Mouse (Mus musculus) urinary bladder, postnatal 25 days (tissue): ENCODE results near the gene Lypd6.
A peak's percentile ranks its signal among the peaks of the same experiment; 100 is the strongest.

Experiments
- DNase-seq: peaks from one replicate; pipeline ENCODE4 v3.0.0; 2022; ENCODE audit warnings: low spot score

The Lypd6 gene

DNA sequence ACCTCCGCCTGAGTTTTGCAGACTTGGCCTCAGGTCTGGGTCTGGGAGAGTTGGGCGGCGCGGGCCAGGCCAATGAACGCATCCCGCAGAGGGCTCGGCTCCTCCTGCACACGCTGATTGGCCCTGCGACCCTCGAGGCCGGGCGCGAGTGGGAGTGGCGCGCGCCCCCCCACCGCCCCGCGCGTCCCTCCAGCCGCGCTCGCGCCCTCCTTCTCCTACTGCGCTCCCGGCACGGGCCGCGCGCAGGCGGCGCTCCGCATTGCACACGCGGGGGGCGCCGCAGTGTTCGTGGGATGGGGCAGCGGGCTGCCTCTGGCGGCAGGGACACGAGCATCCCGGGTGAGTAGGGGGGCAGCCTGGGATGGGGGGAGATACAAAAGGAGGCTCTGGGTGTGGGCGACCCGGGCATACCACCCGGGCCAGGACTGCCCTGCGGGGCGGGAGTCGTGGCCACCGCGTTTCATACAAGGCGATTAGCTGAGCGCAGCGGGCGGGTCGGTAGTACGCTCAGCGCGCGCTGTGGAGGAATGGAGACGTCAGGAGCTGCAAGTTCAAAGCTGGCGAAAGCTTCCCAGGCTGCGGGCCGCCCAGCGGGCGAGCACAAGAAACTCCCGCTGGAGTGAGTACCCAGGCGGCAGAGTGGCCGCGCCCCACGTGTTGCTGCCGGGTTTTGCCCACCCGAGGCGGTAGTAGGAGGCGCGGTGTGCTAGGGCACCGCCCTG lies at the start of gene Lypd6:
Gene Lypd6 (plus strand): TSS at position 184 of the 722 bp plus-strand sequence.
- DNase-seq, result peak; percentile 41

DNA sequence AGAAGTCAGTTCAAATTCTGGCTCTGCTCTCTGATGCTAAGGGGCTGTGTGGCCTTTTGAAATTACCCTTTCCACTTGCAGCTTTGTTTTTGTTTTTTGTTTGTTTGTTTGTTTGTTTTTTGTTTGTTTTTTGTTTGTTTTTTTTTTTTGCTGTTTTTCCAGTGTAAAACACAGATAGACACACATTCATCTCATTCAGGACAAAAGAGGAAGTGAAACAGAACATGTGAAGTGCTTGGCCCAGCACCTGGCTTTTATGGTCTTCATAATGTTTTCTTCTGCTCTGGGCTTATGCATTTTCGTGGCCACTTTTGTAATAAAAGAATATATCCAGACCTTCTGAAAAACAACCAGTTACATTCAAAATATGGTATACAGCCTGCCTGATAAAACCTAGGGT lies 46.8 kb upstream of the Lypd6 start:
- DNase-seq, result no peak

DNA sequence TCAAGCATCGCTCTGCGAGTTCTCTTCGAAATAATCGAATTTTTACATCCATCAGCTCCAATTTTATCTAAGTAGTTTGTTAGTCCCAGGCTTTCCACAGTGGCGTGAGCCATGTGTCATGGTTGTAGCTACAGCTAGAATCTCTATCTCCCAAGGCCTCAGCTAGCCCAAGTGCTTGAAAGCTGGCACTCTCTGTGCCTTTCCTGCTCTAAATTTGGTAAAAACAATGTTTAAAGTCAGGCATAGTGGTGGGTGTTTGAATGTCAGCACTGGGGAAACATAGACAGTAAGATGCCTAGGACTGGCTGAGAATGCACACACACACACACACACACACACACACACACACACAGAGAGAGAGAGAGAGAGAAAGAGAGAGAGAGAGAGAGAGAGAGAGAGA lies 40.7 kb upstream of the Lypd6 start:
- DNase-seq, result no peak

DNA sequence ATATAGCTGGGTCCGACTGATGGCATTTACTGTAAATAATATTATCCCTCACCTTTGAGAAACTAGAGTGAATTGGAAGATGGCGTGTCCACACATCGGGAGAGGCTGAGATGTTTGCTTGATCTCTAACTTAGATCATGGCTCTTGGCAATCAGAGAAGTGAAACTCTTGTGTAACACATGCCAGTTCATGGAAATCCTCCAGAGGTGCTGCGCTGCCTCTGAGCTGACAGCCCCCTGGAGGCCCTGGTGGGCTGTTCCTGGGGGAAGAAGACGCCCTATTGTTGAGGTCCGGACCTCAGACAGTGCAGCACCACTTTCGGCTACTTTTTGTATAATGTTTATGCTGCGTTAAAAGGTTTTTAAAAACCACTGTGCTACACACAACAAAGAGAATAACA lies 37.3 kb upstream of the Lypd6 start:
- DNase-seq, result no peak

DNA sequence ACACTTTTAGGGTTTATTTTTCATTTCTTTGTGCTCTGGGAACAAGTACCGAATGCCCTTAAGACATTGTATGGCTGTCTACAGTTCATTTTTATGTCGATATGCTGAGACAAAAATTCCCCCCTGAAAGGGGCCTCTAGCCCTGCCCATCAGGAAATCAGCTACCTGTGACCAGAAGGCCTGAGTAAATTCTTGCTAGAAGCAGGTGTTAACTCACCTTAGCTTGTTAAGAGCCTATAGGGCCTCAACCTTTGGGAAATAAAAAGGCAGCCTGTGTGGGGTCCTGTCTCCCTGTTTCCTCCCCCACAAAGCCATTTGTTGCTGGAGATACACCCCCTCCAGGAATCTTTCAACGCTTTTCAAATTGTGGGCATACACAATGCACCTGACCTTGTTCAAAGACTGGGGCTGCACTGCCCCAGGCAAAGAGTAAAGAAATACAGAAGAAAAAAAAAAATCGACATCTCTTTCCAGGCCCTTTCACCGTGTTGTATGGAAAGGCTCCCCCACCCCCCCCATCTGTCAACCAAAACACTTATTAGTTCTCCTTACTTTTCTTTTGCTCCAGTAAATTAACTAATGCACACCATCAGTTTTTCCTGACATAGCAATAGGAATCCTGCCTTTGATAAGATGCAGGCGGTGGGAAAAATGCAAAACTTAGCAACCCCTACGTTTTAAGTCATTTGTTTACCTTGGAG lies 21.9 kb upstream of the Lypd6 start:
- no peak for DNase-seq

DNA sequence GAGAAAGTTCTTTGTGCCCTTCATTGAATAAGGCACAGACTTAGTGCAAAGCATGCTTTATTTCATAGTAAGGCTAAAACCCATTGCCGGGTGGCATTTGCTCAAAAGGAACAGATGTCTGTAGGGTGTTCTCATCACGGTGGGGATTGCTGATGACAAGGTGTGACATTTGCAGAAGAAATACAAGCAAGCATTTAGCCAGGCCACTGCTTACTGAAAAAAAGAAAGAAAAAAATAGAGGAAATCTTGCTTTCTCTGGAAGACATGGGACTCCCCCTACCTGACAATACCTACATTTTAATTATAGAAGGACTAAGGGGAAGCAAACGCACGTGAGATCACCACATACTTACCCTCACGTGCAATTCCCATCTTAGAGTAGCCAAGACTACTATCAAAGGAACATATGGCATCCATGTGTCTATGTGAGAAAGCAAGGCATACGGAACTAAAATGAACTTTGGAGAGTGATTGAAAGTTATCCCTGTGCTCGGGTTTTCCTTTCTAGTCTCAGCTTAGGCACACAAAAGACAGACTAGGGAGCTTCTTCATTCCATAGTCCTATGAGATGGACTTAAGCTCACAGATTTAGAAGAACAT lies 21.3 kb upstream of the Lypd6 start:
- DNase-seq, result no peak

DNA sequence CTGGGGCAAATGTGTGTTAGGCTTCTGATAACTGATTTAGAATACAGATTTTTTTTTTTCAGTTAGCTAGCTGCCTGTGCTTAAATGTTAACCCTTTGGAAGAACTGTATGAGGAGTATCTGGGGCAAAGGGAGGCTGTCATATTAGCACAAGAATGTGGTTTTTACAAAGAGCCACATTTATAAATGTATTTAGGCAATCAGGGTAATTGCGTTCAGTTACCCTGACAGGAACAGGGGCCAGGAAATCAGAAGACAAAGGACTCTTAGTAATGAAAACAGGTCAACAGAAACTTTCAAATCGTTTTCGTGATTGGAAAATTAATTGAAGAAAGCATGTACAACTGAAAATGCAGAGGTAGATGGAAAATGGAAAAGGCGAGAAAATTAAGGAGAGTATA lies 20.4 kb upstream of the Lypd6 start:
- DNase-seq, result no peak

DNA sequence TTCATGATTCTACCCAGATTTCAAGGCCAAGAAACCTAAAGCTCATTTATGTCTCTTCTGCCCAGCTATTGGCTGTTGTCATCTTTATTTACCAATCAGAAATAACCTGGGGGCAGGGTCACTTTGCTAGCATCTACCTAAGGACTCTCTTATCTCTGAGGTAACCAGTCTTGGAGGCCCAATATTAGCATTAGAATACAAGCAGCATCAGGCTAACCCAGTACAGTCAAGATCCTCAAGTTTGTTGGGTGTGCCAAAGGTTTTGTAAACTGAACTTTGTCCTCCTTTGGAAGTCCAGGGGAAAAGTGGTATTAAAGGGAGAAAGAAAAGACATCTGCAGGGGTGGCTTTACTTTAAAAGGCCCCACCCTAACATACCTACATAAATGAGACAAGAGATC lies 17.8 kb upstream of the Lypd6 start:
- DNase-seq, result no peak

DNA sequence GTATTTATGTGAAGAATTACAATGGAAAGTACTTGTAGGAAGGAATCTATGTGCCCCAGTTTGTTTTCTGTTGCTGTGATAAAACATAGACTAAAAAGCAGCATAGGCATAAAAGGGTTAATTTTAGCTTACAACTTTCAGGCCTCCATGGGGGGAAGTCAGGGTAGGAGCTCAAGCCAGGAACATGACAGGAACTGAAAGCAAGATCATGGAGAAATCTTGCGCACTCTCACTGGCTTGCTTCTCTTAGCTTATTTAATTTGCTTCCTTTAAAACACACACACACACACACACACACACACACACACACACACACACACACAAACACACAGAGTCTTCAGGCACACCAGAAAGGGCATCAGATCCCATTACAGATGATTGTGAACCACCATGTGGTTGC lies 12.3 kb upstream of the Lypd6 start:
- DNase-seq, result no peak

DNA sequence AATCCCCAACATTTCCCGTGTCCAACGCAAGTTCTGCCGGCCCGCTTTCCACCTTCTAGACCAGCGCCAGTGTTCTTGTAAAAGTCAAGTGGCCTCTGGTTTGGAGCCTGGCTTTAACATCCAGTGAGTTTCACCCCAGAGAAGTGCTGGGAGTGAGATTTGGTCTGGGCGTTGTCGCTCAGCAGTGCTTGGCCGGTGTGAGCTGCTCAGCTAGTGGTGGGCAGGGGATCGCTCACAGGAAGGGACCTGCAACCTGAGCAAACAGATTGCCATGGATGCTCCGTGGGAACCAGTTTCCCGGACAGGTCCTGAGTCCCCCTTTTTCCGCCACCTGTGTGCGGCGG lies 355 bp upstream of the Lypd6 start:
- no peak for DNase-seq

DNA sequence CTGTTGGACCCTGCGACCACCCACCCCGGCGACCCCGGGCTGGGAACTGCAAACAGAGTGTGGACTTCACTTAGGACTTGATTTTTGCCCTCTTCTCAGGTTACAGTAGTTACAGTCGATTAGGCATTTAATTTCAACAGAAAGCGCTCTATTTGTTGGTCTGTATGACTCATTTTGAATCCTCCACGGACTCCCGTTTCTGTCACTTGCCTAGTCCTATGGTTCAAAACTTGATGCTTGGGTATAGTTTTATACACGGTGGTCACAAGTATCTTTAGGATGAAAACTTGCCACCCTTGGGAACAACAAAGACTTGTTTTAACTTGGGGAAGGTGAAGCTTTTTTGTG lies 713 bp downstream of the Lypd6 start:
- DNase-seq, result no peak

DNA sequence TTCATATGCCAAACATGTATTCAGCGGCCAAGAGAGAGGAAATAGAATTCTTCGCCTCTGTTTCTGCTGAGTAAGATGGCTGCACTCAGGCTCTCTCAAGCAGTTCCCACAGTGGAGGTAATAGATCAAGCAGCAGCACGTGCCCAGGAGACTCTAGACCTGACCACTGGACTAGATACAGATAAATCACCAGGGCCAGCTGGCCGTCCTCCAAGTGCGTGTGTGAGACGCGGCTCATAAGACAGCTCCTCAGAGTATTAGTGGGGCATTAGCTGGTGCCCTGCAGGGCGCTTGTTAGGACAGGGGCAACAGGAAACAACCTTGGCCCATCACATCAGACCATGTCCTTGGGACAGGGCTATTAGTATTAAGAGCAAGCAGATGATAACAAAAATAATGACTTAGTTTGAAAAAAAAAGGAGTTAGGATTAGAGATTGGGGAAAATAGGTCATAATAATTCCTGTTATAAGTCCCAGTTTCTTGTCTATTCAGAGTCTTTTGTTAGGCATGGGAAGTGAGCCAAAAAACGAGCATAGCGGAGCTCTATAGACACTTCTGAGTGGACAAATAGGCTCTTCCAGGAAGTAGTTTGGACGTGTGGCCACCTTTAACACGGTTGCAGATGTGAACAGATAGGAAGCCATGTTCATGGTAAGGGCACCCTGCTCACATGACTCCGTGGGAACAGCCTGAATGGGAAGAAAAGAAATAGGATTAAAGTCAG lies 3.5 kb downstream of the Lypd6 start:
- DNase-seq, result no peak

DNA sequence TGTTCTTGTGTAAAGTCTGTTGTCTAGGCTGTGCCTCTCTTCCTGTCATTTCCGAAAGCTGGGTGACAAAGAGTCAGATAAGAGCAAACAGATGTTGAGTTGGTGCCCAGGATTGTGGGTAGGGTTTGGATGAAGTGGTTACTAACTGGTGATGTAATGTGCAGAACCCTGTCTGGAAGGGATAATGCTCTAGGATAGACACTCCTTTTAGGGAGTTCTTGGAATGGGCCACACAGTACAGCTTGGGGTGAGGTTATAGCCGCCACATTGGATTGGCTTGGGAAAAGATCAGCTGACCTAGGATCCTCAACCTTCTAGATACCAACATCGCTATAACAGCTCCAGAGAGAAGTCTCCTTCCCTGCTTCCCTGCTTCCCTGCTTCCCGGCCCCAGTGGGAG lies 5.9 kb downstream of the Lypd6 start:
- no peak for DNase-seq

DNA sequence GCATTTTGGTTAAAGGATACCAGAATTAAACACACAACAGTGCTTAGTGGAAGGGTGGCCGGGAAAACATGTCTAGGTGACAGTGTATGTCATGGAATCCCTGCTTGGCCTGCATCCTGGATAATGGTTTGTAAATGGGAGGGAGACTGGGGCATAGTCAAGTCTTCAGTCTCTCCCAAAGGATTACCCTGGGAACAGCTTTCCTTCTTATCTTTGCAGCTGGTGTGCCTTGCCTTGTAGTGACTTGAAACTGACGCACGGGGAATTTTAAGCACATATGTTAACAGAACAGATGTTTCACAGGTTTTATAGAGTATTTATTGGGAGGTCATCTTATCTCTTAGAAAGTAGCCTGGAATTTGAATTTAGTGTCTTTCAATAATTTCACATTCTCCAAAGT lies 18.5 kb downstream of the Lypd6 start:
- no peak for DNase-seq

DNA sequence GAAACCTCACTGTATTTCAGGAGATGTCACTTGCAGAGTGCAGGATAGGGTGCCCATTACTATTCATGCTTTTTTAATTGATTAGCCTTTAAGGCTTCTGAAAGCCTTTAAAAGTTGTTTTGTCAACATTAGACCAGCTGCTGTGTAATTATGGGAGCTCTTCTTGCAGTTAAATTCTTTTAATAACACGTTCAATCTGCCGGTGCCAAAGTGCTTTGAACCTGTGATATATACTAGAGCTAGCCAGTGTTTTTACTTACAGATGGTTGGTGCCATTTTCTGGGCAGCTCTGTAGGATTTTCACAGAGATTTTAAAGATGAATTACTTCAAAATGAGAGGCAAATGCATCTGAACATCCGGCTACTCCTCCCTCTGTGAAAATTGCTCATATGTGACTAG lies 21.5 kb downstream of the Lypd6 start:
- no peak for DNase-seq

DNA sequence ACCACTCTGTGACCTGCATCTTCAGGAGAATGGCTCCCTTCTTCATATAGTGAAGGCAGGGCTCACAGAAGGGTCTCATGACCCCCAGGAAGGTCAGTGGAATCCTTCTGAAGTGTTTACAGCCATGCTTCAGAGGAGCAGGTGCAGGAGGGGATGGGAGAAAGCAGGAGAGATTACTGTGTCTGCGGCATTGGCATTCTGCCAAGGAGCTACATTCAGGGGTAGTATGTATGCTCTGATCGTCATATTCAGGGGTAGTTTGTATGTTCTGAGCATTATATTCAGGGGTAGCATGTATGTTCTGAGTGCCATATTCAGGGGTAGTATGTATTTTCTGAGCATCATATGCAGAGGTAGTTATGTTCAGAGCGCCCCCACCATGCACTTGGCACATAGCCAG lies 30.1 kb downstream of the Lypd6 start:
- no peak for DNase-seq

DNA sequence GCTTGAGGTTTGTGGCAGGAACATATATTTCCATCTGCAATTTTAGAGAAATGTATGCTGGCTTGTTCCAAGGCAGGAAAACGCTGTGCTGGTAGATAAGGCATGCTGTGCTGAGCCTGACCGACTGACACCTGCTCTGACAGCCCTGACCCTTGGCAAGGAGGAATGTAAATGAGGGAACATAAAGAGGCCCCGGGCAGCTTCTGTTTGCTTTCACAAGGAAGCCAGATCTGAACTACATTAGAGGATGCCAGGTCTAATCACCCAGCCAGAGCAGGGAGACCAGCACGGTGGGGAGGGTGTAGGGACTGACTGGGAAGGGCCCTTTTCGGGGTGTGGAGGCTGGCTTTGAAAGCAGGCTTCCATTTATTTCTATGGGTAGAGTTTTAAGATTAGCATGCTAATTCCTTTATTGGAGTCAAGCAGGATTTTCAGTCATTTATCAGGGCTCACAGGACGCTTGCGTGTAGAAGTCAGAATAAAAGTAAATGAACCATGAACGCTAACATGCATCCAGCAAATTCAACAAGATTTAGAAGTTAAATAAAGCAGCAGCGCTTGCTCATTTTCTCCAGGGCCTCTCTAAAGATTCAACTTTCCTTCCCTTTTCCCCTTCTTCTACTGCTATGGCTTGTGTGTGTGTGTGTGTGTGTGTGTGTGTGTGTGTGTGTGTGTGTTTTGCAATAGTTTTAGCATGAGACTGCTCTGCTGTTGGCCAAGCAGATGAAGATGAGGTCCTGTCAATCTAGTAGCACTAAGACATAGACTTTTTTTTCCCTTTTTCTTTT lies 34.3 kb downstream of the Lypd6 start:
- DNase-seq, result no peak

DNA sequence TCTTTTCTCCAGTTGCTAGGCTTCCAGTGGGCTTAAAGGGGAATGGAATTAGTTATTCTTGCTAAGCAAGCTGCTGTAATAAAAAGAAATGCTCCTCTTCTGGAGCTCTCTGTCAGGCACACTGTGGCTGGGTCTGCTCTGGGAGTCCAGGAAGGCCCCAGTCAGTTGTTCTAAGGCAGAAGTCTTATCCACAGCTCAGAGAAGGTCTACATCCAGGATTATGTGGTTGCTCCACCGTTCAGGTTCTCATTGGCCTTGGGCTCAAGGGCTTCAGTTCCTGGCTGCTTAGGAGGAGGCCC lies 34.9 kb downstream of the Lypd6 start:
- no peak for DNase-seq

DNA sequence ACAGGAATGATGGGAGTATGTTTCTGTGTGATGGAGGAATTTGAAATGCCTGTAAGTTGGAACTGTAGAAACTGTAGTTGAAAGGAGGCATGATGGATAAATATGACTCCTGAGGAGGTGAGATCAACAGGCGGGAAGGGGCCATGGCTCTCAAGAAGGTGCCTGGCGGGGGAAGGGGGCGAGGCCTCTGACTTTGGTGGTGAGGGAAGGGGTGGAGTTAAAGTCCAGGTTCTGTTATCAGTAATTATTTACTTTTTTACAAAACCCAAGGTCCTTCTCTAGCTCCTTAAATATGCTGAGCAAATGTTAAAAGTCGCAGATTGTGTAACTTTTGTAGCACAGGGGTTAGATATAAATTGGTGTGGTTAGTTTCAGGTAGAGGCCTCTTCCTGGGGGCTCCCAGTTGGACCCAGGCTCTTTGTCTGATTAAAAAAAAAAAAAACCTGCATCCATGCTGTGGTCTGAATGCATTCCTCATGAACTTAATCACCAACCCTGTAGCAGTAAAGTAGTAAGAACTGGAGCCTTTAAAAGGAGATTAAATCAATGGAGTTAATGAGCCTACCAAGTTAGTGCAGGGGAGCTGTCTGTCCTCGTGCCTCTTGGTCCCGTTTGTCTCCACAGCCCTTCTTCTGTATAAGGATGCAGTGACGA lies 37.7 kb downstream of the Lypd6 start:
- DNase-seq, result no peak

DNA sequence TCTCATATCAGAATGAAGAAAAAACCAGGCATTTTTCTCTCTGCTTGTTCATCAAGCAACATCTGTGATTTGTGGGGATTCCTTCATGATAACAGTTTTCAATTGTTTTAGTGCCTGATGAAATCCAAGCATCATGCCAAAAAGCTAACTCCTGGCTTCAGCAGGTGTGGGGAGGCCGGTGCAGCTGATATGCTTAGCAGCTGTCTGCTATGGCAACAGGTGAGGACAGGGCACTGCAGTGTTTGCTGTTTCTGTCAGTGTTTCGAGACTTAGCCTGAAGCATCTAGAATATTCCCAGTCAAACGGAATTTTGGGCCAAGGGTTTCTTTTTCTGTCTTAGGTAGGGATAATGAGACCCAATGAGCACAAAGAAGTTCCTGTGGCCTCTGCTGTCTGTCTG lies 39.4 kb downstream of the Lypd6 start:
- no peak for DNase-seq

DNA sequence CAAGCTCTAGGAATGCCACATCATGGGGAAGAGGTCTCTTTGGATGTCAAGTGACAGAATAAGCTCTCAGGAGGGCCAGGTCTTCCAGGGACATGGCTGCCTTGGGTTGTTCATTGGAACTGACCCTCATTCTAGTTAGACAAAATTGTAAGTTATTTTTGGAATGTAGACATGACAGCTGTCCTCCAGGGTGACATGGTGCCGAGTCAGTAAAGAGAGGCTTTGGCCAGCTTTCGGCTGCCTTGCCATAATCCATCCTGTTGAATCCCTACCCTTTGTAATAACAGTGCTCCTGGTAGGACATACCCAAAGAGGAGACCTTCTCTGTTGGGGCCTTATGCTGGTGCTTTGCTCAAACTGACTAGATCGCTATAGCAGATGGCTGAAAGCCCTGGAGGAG lies 39.8 kb downstream of the Lypd6 start:
- no peak for DNase-seq

DNA sequence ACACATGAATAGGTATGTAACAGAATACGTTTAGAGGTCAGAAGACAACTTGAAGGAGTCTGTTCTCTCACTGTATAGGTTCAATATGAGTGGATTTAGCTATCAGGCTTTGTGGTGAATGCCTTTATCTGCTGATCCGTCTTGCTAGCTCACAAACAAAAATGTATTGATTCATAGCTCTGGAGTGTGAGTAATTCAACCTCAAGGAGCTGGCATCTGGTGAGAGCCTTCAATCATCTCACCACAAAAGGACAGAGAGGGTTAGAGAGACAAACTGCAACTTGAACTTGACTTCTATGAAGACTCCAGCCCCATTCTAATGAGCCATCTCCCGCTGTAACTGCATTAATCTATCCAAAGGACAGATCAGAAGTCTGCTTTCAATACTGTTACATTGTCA lies 40.6 kb downstream of the Lypd6 start:
- DNase-seq, result no peak
